Mouse (Mus musculus) small intestine, adult 2 months (tissue): ENCODE measurements around the gene Slc29a1.

Source experiments
- CTCF ChIP-seq: fragments of 200-500 bp; IDR thresholded peaks from 2 replicates; pipeline ENCODE4 v1.5.1; 2012; ENCODE audit warnings: low read depth, mild to moderate bottlenecking, control low read depth, inconsistent platforms, low read length, moderate library complexity, mixed read lengths; ENCODE audit not compliant: insufficient replicate concordance, insufficient read length; ENCODE audit errors: extremely low read depth
- POLR2A ChIP-seq: fragments of 200-500 bp; IDR thresholded peaks from 2 replicates; pipeline ENCODE4 v1.6.1; 2012; ENCODE audit warnings: low read depth, mild to moderate bottlenecking, control low read depth, inconsistent platforms, low read length, moderate library complexity

- no peak for TF ChIP-seq POLR2A
- no peak for TF ChIP-seq CTCF
Measured at GRCm38 (mm10) chr17:45549617-45550181, 49.7 kb downstream of the Slc29a1 start, which contains the start of gene Tmem151b.
